Mouse (Mus musculus) limb, embryonic 10.5 days (tissue): Measurements from ENCODE around the gene Zmym5. TPM values are rescaled to one million over a fixed set of nuclear protein-coding genes. Genes with fewer than 3 reads are reported as not detected.
"Not testable (repeated sequence)": the region's sequence is repeated elsewhere in the genome, so short reads cannot be mapped to it uniquely, and the experiment has no call there.

ENCODE experiments used
- DNase-seq: peaks from one replicate; pipeline ENCODE4 v3.0.0-alpha.2; 2017; ENCODE audit warnings: low spot score
- H3K27ac ChIP-seq: fragments of 300-500 bp; sonication (generic); 2 replicates; pipeline ENCODE4 v1.5.1; 2016; ENCODE audit warnings: mild to moderate bottlenecking
- H3K27me3 ChIP-seq: fragments of 300-500 bp; sonication (generic); 2 replicates; pipeline ENCODE4 v1.6.1; 2016; ENCODE audit warnings: low read depth, mild to moderate bottlenecking; ENCODE audit not compliant: poor library complexity, severe bottlenecking
- H3K36me3 ChIP-seq: fragments of 300-500 bp; sonication (generic); 2 replicates; pipeline ENCODE4 v1.6.1; 2016; ENCODE audit warnings: mild to moderate bottlenecking, moderate library complexity
- H3K4me1 ChIP-seq: fragments of 300-500 bp; sonication (generic); 2 replicates; pipeline ENCODE4 v1.6.1; 2016
- H3K4me3 ChIP-seq: fragments of 300-500 bp; sonication (generic); 2 replicates; pipeline ENCODE4 v1.5.1; 2016; ENCODE audit warnings: mild to moderate bottlenecking, moderate library complexity
- H3K9me3 ChIP-seq: fragments of 300-500 bp; sonication (generic); replicated peaks from 2 replicates; pipeline ENCODE4 v1.6.1; 2016; ENCODE audit warnings: mild to moderate bottlenecking
- WGBS: fragments of 180-500 bp; shearing (Covaris S2); methylation state at CpG from one replicate; pipeline ENCODE4 v1.1.7; 2016; 5-methylcytosine and 5-hydroxymethylcytosine counted together
- polyA plus RNA-seq: library from polyadenylated mRNA; unstranded; fragments of >200 nt; fragmentation: Nextera tagmentation; extraction: Ambion mirVana; gene quantifications from 2 replicates; pipeline ENCODE4 v1.2.1, GENCODE M21; 2016

The Zmym5 gene
- polyA plus RNA-seq, 1 experiment from 2014 or later, result 27.9 TPM

DNA sequence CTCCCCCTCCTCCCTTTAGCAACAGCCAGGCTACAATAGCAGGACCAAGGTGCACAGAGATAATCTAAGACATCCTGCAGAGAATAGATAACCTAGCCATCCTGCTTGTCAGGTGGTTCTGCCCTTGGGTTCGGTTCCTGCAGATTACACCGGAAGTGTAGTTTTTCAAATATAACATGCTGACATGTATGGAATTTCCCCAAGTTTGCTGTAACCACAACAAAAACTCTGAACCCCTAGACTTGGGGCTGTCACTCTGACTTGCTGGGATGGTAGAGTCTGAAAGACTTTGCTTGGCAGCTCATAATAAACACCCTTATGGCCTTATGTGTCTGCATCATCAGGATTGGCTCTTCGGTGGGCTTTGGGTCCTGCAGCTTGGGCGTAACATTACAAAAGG, 5.0 kb upstream of the Zmym5 start:
- Histone ChIP-seq H3K27me3 (no peaks in the 10 kb centered on the region), H3K27ac (no peak overlapping the region), H3K36me3 (no peaks in the 10 kb centered on the region), H3K4me1 (peaks cover 21% of the 10 kb centered on the region), H3K4me3 (no peak overlapping the region), H3K9me3 (no peaks in the 10 kb centered on the region)
- no peak for DNase-seq
- whole genome bisulfite sequencing, result 96% methylated on average over 4 of the region's 4 CpGs

- peak overlapping the region; percentile 60 for H3K4me3 ChIP-seq
- H3K27ac ChIP-seq, result peak overlapping the region; percentile 96
- H3K4me1 ChIP-seq, result peaks cover 21% of the 10 kb centered on the region
- no peaks in the 10 kb centered on the region for H3K27me3 ChIP-seq
- H3K9me3 ChIP-seq, result no peaks in the 10 kb centered on the region
- peak; percentile 85 for DNase-seq
- under 1% methylated on average over 35 of the region's 35 CpGs for WGBS
- H3K36me3 ChIP-seq, result peaks cover 18% of the 10 kb centered on the region
Observed at GRCm38 (mm10) chr14:56812520-56813036, 1.1 kb upstream of the Zmym5 start.

- DNase-seq, result peak; percentile 66
- H3K9me3 ChIP-seq, H3K27me3 ChIP-seq: not testable (repeated sequence)
- WGBS, result under 1% methylated on average over 56 of the region's 86 CpGs
- Histone ChIP-seq H3K27ac (peak overlapping the region; percentile 91), H3K4me3 (peak overlapping the region; percentile 75), H3K36me3 (peaks cover 26% of the 10 kb centered on the region), H3K4me1 (peaks cover 17% of the 10 kb centered on the region)
Observed at GRCm38 (mm10) chr14:56810781-56811690, 480 bp downstream of the Zmym5 start.

DNA sequence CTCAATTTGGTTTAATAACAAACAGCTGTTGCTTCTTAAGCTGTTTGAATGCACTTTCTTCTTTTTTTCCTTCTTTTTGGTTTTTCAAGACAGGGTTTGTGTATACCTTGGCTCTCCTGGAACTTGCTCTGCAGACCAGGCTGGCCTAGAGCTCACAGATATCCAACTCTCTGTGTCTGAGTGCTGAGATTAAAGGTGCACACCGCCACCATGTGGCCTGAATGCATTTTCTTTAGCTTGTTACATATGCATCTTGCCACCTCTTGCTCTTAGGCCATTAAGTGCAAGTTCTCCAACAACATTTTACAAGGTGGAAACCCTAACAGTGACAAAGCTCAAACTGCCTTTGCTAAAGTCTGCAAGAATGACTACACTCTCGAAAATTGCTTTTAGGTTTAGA, 18.3 kb downstream of the Zmym5 start:
- no peaks in the 10 kb centered on the region for H3K9me3 ChIP-seq
- H3K27me3 ChIP-seq, result no peaks in the 10 kb centered on the region
- H3K4me3 ChIP-seq, result no peak overlapping the region
- H3K27ac ChIP-seq, result no peak overlapping the region
- 55% methylated on average over 2 of the region's 2 CpGs for WGBS
- no peaks in the 10 kb centered on the region for H3K4me1 ChIP-seq
- DNase-seq, result peak; percentile 52
- H3K36me3 ChIP-seq, result peaks cover 72% of the 10 kb centered on the region

DNA sequence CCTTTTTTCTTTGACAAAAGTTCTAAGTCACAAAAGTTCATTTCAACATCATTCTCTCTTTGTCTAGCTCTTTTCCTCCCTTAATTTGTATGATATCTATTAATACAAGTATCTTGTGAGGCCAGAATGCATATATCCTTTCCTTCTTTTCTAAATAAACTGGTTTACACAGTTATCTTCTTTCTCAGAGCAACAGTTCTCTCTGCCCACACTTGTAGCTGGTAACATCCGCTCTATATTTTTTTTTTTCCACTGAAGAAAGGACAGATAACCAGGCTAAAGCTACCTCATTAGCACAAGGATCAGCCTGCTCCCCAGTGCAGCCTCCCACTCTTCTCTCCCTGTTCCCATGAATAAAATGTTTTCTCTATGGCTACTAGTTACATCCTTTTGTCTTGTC, 26.9 kb downstream of the Zmym5 start:
- Histone ChIP-seq H3K27ac (no peak overlapping the region), H3K4me3 (no peak overlapping the region), H3K36me3 (no peaks in the 10 kb centered on the region), H3K4me1 (no peaks in the 10 kb centered on the region), H3K27me3 (no peaks in the 10 kb centered on the region), H3K9me3 (no peaks in the 10 kb centered on the region)
- WGBS, result 91% methylated on average over 1 of the region's 1 CpGs
- DNase-seq, result no peak

GRCm38 (mm10) chr14:56778933-56779300, 32.6 kb downstream of the Zmym5 start:
- peaks cover 14% of the 10 kb centered on the region for H3K4me1 ChIP-seq
- H3K36me3 ChIP-seq, result peaks cover 13% of the 10 kb centered on the region
- DNase-seq, result no peak
- H3K9me3 ChIP-seq, result no peaks in the 10 kb centered on the region
- H3K27ac ChIP-seq, result peak overlapping the region; percentile 95
- 59% methylated on average over 3 of the region's 3 CpGs for WGBS
- peak overlapping the region; percentile 96 for H3K4me3 ChIP-seq
- no peaks in the 10 kb centered on the region for H3K27me3 ChIP-seq

GRCm38 (mm10) chr14:56778200-56778932, 33.1 kb downstream of the Zmym5 start, which contains the start of gene Pspc1:
TSS of gene Pspc1 (minus strand) at chr14:56778316.
- H3K4me3 ChIP-seq, result peak within 1 kb of the TSS; percentile 96
- H3K27me3 ChIP-seq, result no peaks in the 10 kb centered on the region
- under 1% methylated on average over 36 of the region's 36 CpGs for WGBS
- no peaks in the 10 kb centered on the region for H3K9me3 ChIP-seq
- peaks cover 14% of the 10 kb centered on the region for H3K4me1 ChIP-seq
- peaks cover 13% of the 10 kb centered on the region for H3K36me3 ChIP-seq
- H3K27ac ChIP-seq, result peak within 1 kb of the TSS; percentile 95
- DNase-seq, result peak; percentile 99

GRCm38 (mm10) chr14:56777360-56778136, 34.0 kb downstream of the Zmym5 start:
- peaks cover 14% of the 10 kb centered on the region for H3K4me1 ChIP-seq
- H3K27ac ChIP-seq, result peak overlapping the region; percentile 95
- no peaks in the 10 kb centered on the region for H3K9me3 ChIP-seq
- under 1% methylated on average over 71 of the region's 71 CpGs for WGBS
- H3K27me3 ChIP-seq, result no peaks in the 10 kb centered on the region
- H3K4me3 ChIP-seq, result peak overlapping the region; percentile 96
- DNase-seq, result peak; percentile 77
- peaks cover 18% of the 10 kb centered on the region for H3K36me3 ChIP-seq

DNA sequence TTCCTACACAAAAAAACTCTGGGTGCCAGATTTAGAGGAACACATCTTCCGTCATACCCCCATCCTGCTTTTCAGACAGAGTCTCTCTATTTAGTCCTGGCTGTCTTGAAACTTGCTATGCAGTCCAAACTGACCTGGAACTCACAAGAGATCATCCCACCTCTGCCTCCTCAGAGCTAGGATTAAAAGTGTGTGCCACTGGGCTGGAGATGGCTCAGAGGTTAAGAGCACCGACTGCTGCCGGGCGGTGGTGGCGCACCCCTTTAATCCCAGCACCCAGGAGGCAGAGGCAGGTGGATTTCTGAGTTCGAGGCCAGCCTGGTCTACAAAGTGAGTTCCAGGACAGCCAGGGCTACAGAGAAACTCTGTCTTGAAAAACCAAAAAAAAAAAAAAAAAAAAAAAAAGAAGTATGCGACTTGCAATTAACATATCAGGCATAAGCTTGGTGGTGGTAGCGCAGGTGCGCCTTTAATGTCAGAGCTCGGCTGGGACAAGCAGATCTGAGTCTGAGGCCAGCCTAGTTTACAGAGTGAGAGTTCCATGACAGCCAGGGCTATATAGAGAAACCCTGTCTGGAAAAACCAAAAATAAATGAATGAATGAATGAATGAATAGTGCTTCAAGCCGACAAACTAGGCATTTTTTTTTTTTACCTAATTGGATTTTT, 34.8 kb downstream of the Zmym5 start:
- WGBS, result 40% methylated on average over 11 of the region's 11 CpGs
- Histone ChIP-seq H3K27me3 (no peaks in the 10 kb centered on the region), H3K4me3 (peak overlapping the region; percentile 96), H3K27ac (no peak overlapping the region), H3K9me3 (no peaks in the 10 kb centered on the region), H3K4me1 (peaks cover 14% of the 10 kb centered on the region), H3K36me3 (peaks cover 24% of the 10 kb centered on the region)
- DNase-seq, result no peak

DNA sequence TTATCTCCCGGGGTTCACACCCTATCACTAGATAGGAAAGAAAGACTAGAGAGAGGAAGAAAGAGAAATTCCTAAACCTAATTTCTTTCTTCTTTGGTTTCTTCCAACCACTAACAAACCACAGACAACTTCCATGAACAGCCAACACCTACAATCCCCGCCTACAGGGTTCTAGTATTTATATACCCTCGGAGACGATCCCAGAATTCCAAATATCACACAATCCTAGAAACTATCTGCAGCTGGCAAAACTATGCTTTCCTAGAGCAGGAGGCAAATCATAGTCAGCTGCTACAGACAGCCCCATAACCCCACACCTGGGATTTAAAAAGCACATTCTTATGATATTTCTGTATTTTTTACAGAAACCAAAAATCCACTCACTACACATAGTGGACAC, 36.1 kb downstream of the Zmym5 start:
- DNase-seq, result no peak
- 85% methylated on average over 4 of the region's 4 CpGs for WGBS
- Histone ChIP-seq H3K27ac (no peak overlapping the region), H3K9me3 (no peaks in the 10 kb centered on the region), H3K4me3 (peak overlapping the region; percentile 96), H3K4me1 (peaks cover 14% of the 10 kb centered on the region), H3K27me3 (no peaks in the 10 kb centered on the region), H3K36me3 (peaks cover 37% of the 10 kb centered on the region)

GRCm38 (mm10) chr14:56766438-56766837, 45.1 kb downstream of the Zmym5 start:
- H3K9me3 ChIP-seq, H3K27me3 ChIP-seq, DNase-seq, H3K27ac ChIP-seq, H3K4me1 ChIP-seq, H3K4me3 ChIP-seq: not testable (repeated sequence)
- H3K36me3 ChIP-seq, result peaks cover 93% of the 10 kb centered on the region
- WGBS, result 82% methylated on average over 2 of the region's 2 CpGs

- not testable (repeated sequence) for H3K9me3 ChIP-seq, H3K27me3 ChIP-seq, H3K4me1 ChIP-seq, H3K27ac ChIP-seq, DNase-seq, H3K4me3 ChIP-seq
- peaks cover 93% of the 10 kb centered on the region for H3K36me3 ChIP-seq
- 94% methylated on average over 3 of the region's 3 CpGs for WGBS
Observed at GRCm38 (mm10) chr14:56765117-56765516, 46.4 kb downstream of the Zmym5 start.
